Mouse (Mus musculus): Measurements from ENCODE around the gene Luzp2.

Gene Luzp2

GRCm38 (mm10) chr7:54835372-54835851 is at the start of gene Luzp2:
TSS of gene Luzp2 (plus strand) at chr7:54835498.
- no peak for DNase-seq (ENCODE audit: low spot score in 2 of 2)

- no peak for DNase-seq (ENCODE audit: low spot score in 2 of 2)
Observed at GRCm38 (mm10) chr7:54787456-54787855, 47.8 kb upstream of the Luzp2 start.

GRCm38 (mm10) chr7:54818606-54819005 is 16.7 kb upstream of the Luzp2 start:
- DNase-seq (ENCODE audit: low spot score in 2 of 2) = no peak

GRCm38 (mm10) chr7:54828751-54829150 is 6.5 kb upstream of the Luzp2 start:
- DNase-seq (ENCODE audit: low spot score in 2 of 2) = no peak

GRCm38 (mm10) chr7:54835911-54836352 is 634 bp downstream of the Luzp2 start:
- DNase-seq (ENCODE audit: low spot score in 2 of 2) = no peak

GRCm38 (mm10) chr7:54836437-54836836 is 1.1 kb downstream of the Luzp2 start:
- no peak for DNase-seq (ENCODE audit: low spot score in 2 of 2)

GRCm38 (mm10) chr7:54842807-54843335 is 7.6 kb downstream of the Luzp2 start:
- no peak for DNase-seq (ENCODE audit: low spot score in 2 of 2)

GRCm38 (mm10) chr7:54845875-54846691 is 10.8 kb downstream of the Luzp2 start:
- no peak for DNase-seq (ENCODE audit: low spot score in 2 of 2)

- DNase-seq (ENCODE audit: low spot score in 2 of 2) = no peak
Observed at GRCm38 (mm10) chr7:54846692-54847020, 11.4 kb downstream of the Luzp2 start.

GRCm38 (mm10) chr7:54852860-54853259 is 17.6 kb downstream of the Luzp2 start:
- DNase-seq (ENCODE audit: low spot score in 2 of 2) = no peak

- DNase-seq (ENCODE audit: low spot score in 2 of 2) = no peak
Observed at GRCm38 (mm10) chr7:54861230-54861856, 26.0 kb downstream of the Luzp2 start.

GRCm38 (mm10) chr7:54878928-54879644 is 43.8 kb downstream of the Luzp2 start:
- DNase-seq (ENCODE audit: low spot score in 2 of 2) = no peak

- no peak for DNase-seq (ENCODE audit: low spot score in 2 of 2)
Observed at GRCm38 (mm10) chr7:54893709-54894627, 58.7 kb downstream of the Luzp2 start.

GRCm38 (mm10) chr7:54898589-54898988 is 63.3 kb downstream of the Luzp2 start:
- DNase-seq (ENCODE audit: low spot score in 2 of 2) = no peak

- no peak for DNase-seq (ENCODE audit: low spot score in 2 of 2)
Observed at GRCm38 (mm10) chr7:54909958-54910357, 74.7 kb downstream of the Luzp2 start.

- no peak for DNase-seq (ENCODE audit: low spot score in 2 of 2)
Observed at GRCm38 (mm10) chr7:54914030-54914429, 78.7 kb downstream of the Luzp2 start.

- no peak for DNase-seq (ENCODE audit: low spot score in 2 of 2)
Observed at GRCm38 (mm10) chr7:54921991-54922390, 86.7 kb downstream of the Luzp2 start.

GRCm38 (mm10) chr7:54956759-54957158 is 121.5 kb downstream of the Luzp2 start:
- DNase-seq (ENCODE audit: low spot score in 2 of 2) = no peak

GRCm38 (mm10) chr7:54962678-54963077 is 127.4 kb downstream of the Luzp2 start:
- DNase-seq (ENCODE audit: low spot score in 2 of 2) = no peak

- DNase-seq (ENCODE audit: low spot score in 2 of 2) = no peak
Observed at GRCm38 (mm10) chr7:54977372-54977771, 142.1 kb downstream of the Luzp2 start.

- DNase-seq (ENCODE audit: low spot score in 2 of 2) = no peak
Observed at GRCm38 (mm10) chr7:54980585-54980984, 145.3 kb downstream of the Luzp2 start.

All from spleen, postnatal 14 days (tissue).